Comparison of ENCODE assay signal across 17 mouse cellular contexts in genomic region chr6:67223499-67223898, GRCm38 (mm10). TPM values are rescaled to one million over a fixed set of nuclear protein-coding genes. Genes with fewer than 3 reads are reported as not detected.
DNase-seq lines count a peak whose midpoint lies in the region; ATAC-seq and TF ChIP-seq lines count a peak whose summit lies in the region.
"Had no signal": no experiment of that assay in that cellular context is flagged by ENCODE, and none has a peak within 500 bp of the region (broad histone marks: within the 10 kb centered on the region; RNA-seq: fewer than 3 reads in every experiment).

No protein-coding gene starts in this region.

- no peaks in the 10 kb centered on the region for H3K27me3 ChIP-seq in intestine, embryonic 15.5 days (replicated peaks)
- no peaks in the 10 kb centered on the region for H3K27me3 ChIP-seq in intestine, embryonic 16.5 days (replicated peaks; ENCODE audit: control insufficient read depth, insufficient read depth, low read length)
- H3K27me3 ChIP-seq in heart, embryonic 16.5 days (ENCODE audit: control insufficient read depth, insufficient read depth, low read length) = no peaks in the 10 kb centered on the region
- no peaks in the 10 kb centered on the region for H3K27me3 ChIP-seq in stomach, postnatal 0 days (ENCODE audit: control insufficient read depth, insufficient read depth, low read length)
- H3K27me3 ChIP-seq: kidney, embryonic 15.5 days; midbrain, embryonic 12.5 days had no signal

- no peak for TF ChIP-seq EP300 in stomach, postnatal 0 days (optimal IDR thresholded peaks at IDR 0.05)

- H3K4me2 ChIP-seq in intestine, embryonic 15.5 days (replicated peaks) = no peak overlapping the region
- no peak overlapping the region for H3K4me2 ChIP-seq in intestine, embryonic 16.5 days (ENCODE audit: low read depth, low read length)
- H3K4me2 ChIP-seq in heart, embryonic 16.5 days (ENCODE audit: low read depth, low read length) = no peak overlapping the region
- no peak overlapping the region for H3K4me2 ChIP-seq in stomach, postnatal 0 days (replicated peaks; ENCODE audit: low read depth)
- H3K4me2 ChIP-seq: kidney, embryonic 15.5 days; midbrain, embryonic 12.5 days had no signal

- peak; percentile 47 for DNase-seq in fat pad, adult 2 months (ENCODE audit: extremely low read depth, low read depth, low spot score)
- no peak for DNase-seq in stomach, postnatal 0 days (ENCODE audit: low spot score)
- no peak for DNase-seq in ovary, adult 18-20 months (ENCODE audit: low spot score)
- no peak for DNase-seq in layer of hippocampus, adult 11-12 months (ENCODE audit: low spot score)
- DNase-seq: adrenal gland, postnatal 10 days; liver; lung, adult 2 months; thymus, adult 18-20 months had no signal

- H3K4me3 ChIP-seq in intestine, embryonic 15.5 days (replicated peaks) = no peak overlapping the region
- H3K4me3 ChIP-seq in intestine, embryonic 16.5 days (ENCODE audit: low read length) = no peak overlapping the region
- H3K4me3 ChIP-seq in heart, embryonic 16.5 days (ENCODE audit: low read length) = no peak overlapping the region
- H3K4me3 ChIP-seq in stomach, postnatal 0 days (ENCODE audit: low read depth, low read length) = no peak overlapping the region
- H3K4me3 ChIP-seq: hindbrain, embryonic 10.5 days; kidney, embryonic 15.5 days; midbrain, embryonic 12.5 days; myocyte had no signal

- H3K36me3 ChIP-seq in intestine, embryonic 15.5 days = no peaks in the 10 kb centered on the region
- no peaks in the 10 kb centered on the region for H3K36me3 ChIP-seq in intestine, embryonic 16.5 days (ENCODE audit: control insufficient read depth, insufficient read depth, low read length)
- H3K36me3 ChIP-seq in heart, embryonic 16.5 days (ENCODE audit: control insufficient read depth, insufficient read depth) = no peaks in the 10 kb centered on the region
- H3K36me3 ChIP-seq in stomach, postnatal 0 days (ENCODE audit: control insufficient read depth, insufficient read depth, low read length) = no peaks in the 10 kb centered on the region
- H3K36me3 ChIP-seq: hindbrain, embryonic 10.5 days; kidney, embryonic 15.5 days; midbrain, embryonic 12.5 days had no signal

- TF ChIP-seq CTCF in stomach, postnatal 0 days (IDR thresholded peaks at IDR 0.05; ENCODE audit: low read depth) = no peak

- H3K4me1 ChIP-seq in intestine, embryonic 15.5 days (replicated peaks) = no peaks in the 10 kb centered on the region
- 0 out of 2 replicates have a peak, but pooled peaks cover 2% of the 10 kb centered on the region for H3K4me1 ChIP-seq in intestine, embryonic 16.5 days (ENCODE audit: control insufficient read depth, insufficient read depth, low read length)
- peaks cover 18% of the 10 kb centered on the region for H3K4me1 ChIP-seq in heart, embryonic 16.5 days (ENCODE audit: control insufficient read depth, insufficient read depth, low read length)
- H3K4me1 ChIP-seq in stomach, postnatal 0 days (replicated peaks; ENCODE audit: control insufficient read depth, insufficient read depth) = no peaks in the 10 kb centered on the region

- 66% methylated on average over 1 of the region's 1 CpGs for WGBS in intestine, embryonic 15.5 days
- 63% methylated on average over 1 of the region's 1 CpGs for WGBS in intestine, embryonic 16.5 days
- 28% methylated on average over 1 of the region's 1 CpGs for WGBS in heart, embryonic 16.5 days
- 32% methylated on average over 1 of the region's 1 CpGs for WGBS in stomach, postnatal 0 days

- no peaks in the 10 kb centered on the region for H3K9me3 ChIP-seq in intestine, embryonic 15.5 days
- H3K9me3 ChIP-seq in intestine, embryonic 16.5 days (ENCODE audit: control insufficient read depth, low read length) = no peaks in the 10 kb centered on the region
- no peaks in the 10 kb centered on the region for H3K9me3 ChIP-seq in heart, embryonic 16.5 days (replicated peaks; ENCODE audit: control insufficient read depth, low read length)
- no peaks in the 10 kb centered on the region for H3K9me3 ChIP-seq in stomach, postnatal 0 days (ENCODE audit: control insufficient read depth, low read length)
- H3K9me3 ChIP-seq: hindbrain, embryonic 10.5 days; kidney, embryonic 15.5 days; midbrain, embryonic 12.5 days had no signal

- H3K9ac ChIP-seq in intestine, embryonic 15.5 days = no peak overlapping the region
- H3K9ac ChIP-seq in intestine, embryonic 16.5 days (ENCODE audit: low read depth, low read length) = no peak overlapping the region
- no peak overlapping the region for H3K9ac ChIP-seq in heart, embryonic 16.5 days (ENCODE audit: low read length)
- H3K9ac ChIP-seq in stomach, postnatal 0 days (ENCODE audit: low read length) = no peak overlapping the region
- H3K9ac ChIP-seq: kidney, embryonic 15.5 days; midbrain, embryonic 12.5 days had no signal

- peak; percentile 39; the same call in 1 of the 2 replicates for ATAC-seq in intestine, embryonic 15.5 days
- ATAC-seq in intestine, embryonic 16.5 days = no peak
- ATAC-seq in heart, embryonic 16.5 days (replicated peaks; ENCODE audit: extremely low read depth, insufficient read depth, low FRiP score) = peak; percentile 41
- peak; percentile 45; the same call in 1 of the 2 replicates for ATAC-seq in stomach, postnatal 0 days (ENCODE audit: low FRiP score, low TSS enrichment)
- ATAC-seq: CD4-positive, CD25-positive, alpha-beta regulatory T cell, adult 4 months had no signal

- H3K27ac ChIP-seq in intestine, embryonic 15.5 days = no peak overlapping the region
- no peak overlapping the region for H3K27ac ChIP-seq in intestine, embryonic 16.5 days (ENCODE audit: low read length)
- peak overlapping the region; percentile 50 for H3K27ac ChIP-seq in heart, embryonic 16.5 days (ENCODE audit: low read length)
- H3K27ac ChIP-seq in stomach, postnatal 0 days (replicated peaks) = peak overlapping the region; percentile 24; the same call in 1 of the 2 replicates
- H3K27ac ChIP-seq: hindbrain, embryonic 10.5 days; kidney, embryonic 15.5 days; macrophage; midbrain, embryonic 12.5 days had no signal

RNA-seq across cellular contexts. Expression of gene Serbp1, which starts 14.5 kb away (rescaled TPM):
- 392 and 427 TPM in 2 replicates for polyA plus RNA-seq in intestine, embryonic 15.5 days (2015; fragmentation: Nextera tagmentation; extraction: Ambion mirVana)
- polyA plus RNA-seq in intestine, embryonic 16.5 days (2015; fragmentation: Nextera tagmentation; extraction: Ambion mirVana) = 300 and 319 TPM in 2 replicates
- 294 and 331 TPM in 2 replicates for polyA plus RNA-seq in heart, embryonic 16.5 days (2015; fragmentation: Nextera tagmentation; extraction: Ambion mirVana)
- polyA plus RNA-seq in stomach, postnatal 0 days (2015; fragmentation: Nextera tagmentation; extraction: Ambion mirVana) = 281 and 284 TPM in 2 replicates

Comparison
In these comparisons a context has a peak if more than half of its experiments do, and no peak if none do; other contexts are left out.
1. H3K27ac ChIP-seq: peak in heart, embryonic 16.5 days (single experiment) and stomach, postnatal 0 days (single experiment); none in intestine, embryonic 15.5 days (single experiment) and intestine, embryonic 16.5 days (single experiment).